Mouse (Mus musculus) bone marrow, adult 2 months (tissue): ENCODE results near the gene Ssc5d.

Experiments
- CTCF ChIP-seq: fragments of 200-500 bp; IDR thresholded peaks from 2 replicates; pipeline ENCODE4 v1.5.1; 2011; ENCODE audit warnings: low read length, control low read depth; ENCODE audit not compliant: control insufficient read depth, insufficient read depth
- POLR2A ChIP-seq: fragments of 200-500 bp; IDR thresholded peaks from 2 replicates; pipeline ENCODE4 v1.6.1; 2011; ENCODE audit warnings: low read depth, mild to moderate bottlenecking, control low read depth, low read length, borderline replicate concordance; ENCODE audit not compliant: control insufficient read depth

DNA sequence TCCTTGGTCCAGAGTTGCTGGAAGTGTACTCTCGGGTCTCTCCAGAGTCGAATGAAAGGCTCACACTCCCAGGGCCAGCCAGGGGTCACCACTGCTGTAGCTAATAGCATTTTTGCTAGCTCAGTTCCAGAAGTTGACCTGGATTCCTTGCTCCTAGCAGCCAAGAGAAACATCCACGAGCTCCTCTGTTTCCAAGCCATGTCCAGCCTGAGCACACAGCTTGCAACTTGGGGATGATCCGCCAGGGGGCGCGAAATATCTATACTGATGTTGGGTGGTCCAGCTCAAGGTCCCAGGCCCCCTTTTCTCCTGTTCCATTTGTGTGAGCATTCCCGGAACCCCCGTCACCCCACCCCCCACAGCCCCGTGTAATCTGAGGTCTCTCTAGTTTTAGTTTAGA, 14.0 kb upstream of the Ssc5d start:
- TF ChIP-seq CTCF: peak; percentile 39; the same call in 1 of the 2 replicates
- no peak for TF ChIP-seq POLR2A
